Mouse (Mus musculus): ENCODE results near the gene Nsun2. TPM values are rescaled to one million over a fixed set of nuclear protein-coding genes. Genes with fewer than 3 reads are reported as not detected.

Gene Nsun2
- total RNA-seq, 1 experiment from 2014 or later = 87.3 TPM

Other genes with a start within 250 kb of the Nsun2 start
- gene Tent4a, start 871 bp downstream of the Nsun2 start, total RNA-seq (2021) = 21.1 and 21.6 TPM in 2 replicates
- 16.7 and 18.2 TPM in 2 replicates for gene Srd5a1, start 77.7 kb downstream of the Nsun2 start, total RNA-seq (2021)
- gene Ube2ql1, start 206.1 kb downstream of the Nsun2 start, total RNA-seq (2021) = 1.4 and 2.3 TPM in 2 replicates